Mouse (Mus musculus) ES-Bruce4 (cell line): ENCODE data around the gene Six5.

Experiments
- EP300 ChIP-seq: IDR thresholded peaks from 2 replicates; pipeline ENCODE4 v1.6.1; 2011; ENCODE audit warnings: low read depth, low read length; ENCODE audit not compliant: insufficient read depth
- POLR2A ChIP-seq: IDR thresholded peaks from one replicate; pipeline ENCODE4 v1.8.1; 2011; ENCODE audit warnings: low read length; ENCODE audit not compliant: insufficient read depth

DNA sequence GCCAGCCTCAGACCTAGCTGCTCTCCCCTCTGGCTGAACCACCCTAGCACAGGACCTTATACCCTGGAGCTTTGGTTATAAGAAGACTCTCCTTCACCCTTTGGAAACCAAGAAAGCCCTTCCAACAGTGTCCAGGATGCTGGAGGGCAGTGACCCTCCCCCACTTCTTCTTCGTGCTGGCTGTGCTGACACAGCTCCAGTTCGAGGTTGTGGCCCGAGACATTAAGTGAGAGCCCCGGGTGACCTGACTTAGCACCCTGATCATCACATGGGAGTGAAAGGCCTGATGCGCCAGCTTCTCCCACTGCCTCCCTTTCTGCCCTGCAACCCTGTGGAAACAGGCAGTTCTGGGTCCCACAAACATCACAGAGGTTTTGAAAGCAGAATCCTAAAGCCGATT lies 8.9 kb upstream of the Six5 start:
- no peak for TF ChIP-seq EP300
- no peak for TF ChIP-seq POLR2A
